Mouse (Mus musculus): ENCODE measurements around the gene Cyb561d2.

- no peak for TF ChIP-seq CTCF (IDR thresholded peaks at IDR 0.05)
- TF ChIP-seq POLR2A (IDR thresholded peaks at IDR 0.05; ENCODE audit: insufficient read depth, low read depth, low read length), result no peak
These were observed 11.7 kb upstream of the Cyb561d2 start for GRCm38 (mm10) chr9:107553541-107554318.
